Mouse (Mus musculus) megakaryocyte progenitor cell, adult 5-6 weeks (primary cell): ENCODE data around the gene Esrrg. TPM values are rescaled to one million over a fixed set of nuclear protein-coding genes. Genes with fewer than 3 reads are reported as not detected.

ENCODE experiments used
- ATAC-seq: replicated peaks from 2 replicates; pipeline ENCODE4 v1.8.0; 2016; ENCODE audit warnings: mild to moderate bottlenecking, moderate TSS enrichment, inconsistent platforms; ENCODE audit not compliant: poor library complexity
- total RNA-seq, 2 experiments: library from RNA; stranded (forward) in 1 of 2; stranded (reverse) in 1 of 2; fragments of 157-497, 149-512 nt in 1 of 2; fragments of 200-1000 nt in 1 of 2; gene quantifications; 2 replicates each; pipeline versions ENCODE4 v1.2.3 to v1.2.4; 2015 to 2017

Esrrg gene
- total RNA-seq, 2 experiments from 2014 or later = not detected

GRCm38 (mm10) chr1:187763821-187764220 lies 155.2 kb downstream of the Esrrg start:
- ATAC-seq = no peak

- no peak for ATAC-seq
Observed at GRCm38 (mm10) chr1:187765577-187765976, 157.0 kb downstream of the Esrrg start.

- no peak for ATAC-seq
Observed at GRCm38 (mm10) chr1:187767355-187767754, 158.8 kb downstream of the Esrrg start.

- ATAC-seq = no peak
Observed at GRCm38 (mm10) chr1:187770234-187770633, 161.6 kb downstream of the Esrrg start.

- ATAC-seq = no peak
Observed at GRCm38 (mm10) chr1:187771067-187771466, 162.5 kb downstream of the Esrrg start.

- no peak for ATAC-seq
Observed at GRCm38 (mm10) chr1:187779589-187780178, 171.1 kb downstream of the Esrrg start.

- no peak for ATAC-seq
Observed at GRCm38 (mm10) chr1:187785226-187785625, 176.6 kb downstream of the Esrrg start.

- ATAC-seq = no peak
Observed at GRCm38 (mm10) chr1:187787055-187788016, 178.7 kb downstream of the Esrrg start.

- ATAC-seq = no peak
Observed at GRCm38 (mm10) chr1:187794240-187794930, 185.8 kb downstream of the Esrrg start.

- ATAC-seq = no peak
Observed at GRCm38 (mm10) chr1:187795551-187795950, 187.0 kb downstream of the Esrrg start.

- no peak for ATAC-seq
Observed at GRCm38 (mm10) chr1:187799300-187799699, 190.7 kb downstream of the Esrrg start.

GRCm38 (mm10) chr1:187800761-187801160 lies 192.2 kb downstream of the Esrrg start:
- ATAC-seq = no peak

- ATAC-seq = no peak
Observed at GRCm38 (mm10) chr1:187803566-187803965, 195.0 kb downstream of the Esrrg start.

GRCm38 (mm10) chr1:187803997-187804396 lies 195.4 kb downstream of the Esrrg start:
- no peak for ATAC-seq

GRCm38 (mm10) chr1:187805001-187805400 lies 196.4 kb downstream of the Esrrg start:
- no peak for ATAC-seq

- no peak for ATAC-seq
Observed at GRCm38 (mm10) chr1:187807477-187808390, 199.1 kb downstream of the Esrrg start.

- no peak for ATAC-seq
Observed at GRCm38 (mm10) chr1:187808391-187808922, 199.9 kb downstream of the Esrrg start.

GRCm38 (mm10) chr1:187809546-187809945 lies 201.0 kb downstream of the Esrrg start:
- no peak for ATAC-seq

GRCm38 (mm10) chr1:187819406-187819805 lies 210.8 kb downstream of the Esrrg start:
- no peak for ATAC-seq

GRCm38 (mm10) chr1:187821368-187821811 lies 212.8 kb downstream of the Esrrg start:
- no peak for ATAC-seq
